Mouse (Mus musculus): Measurements from ENCODE around the gene Ceacam2. TPM values are rescaled to one million over a fixed set of nuclear protein-coding genes. Genes with fewer than 3 reads are reported as not detected.
"Not testable (repeated sequence)": the region's sequence is repeated elsewhere in the genome, so short reads cannot be mapped to it uniquely, and the experiment has no call there.

Ceacam2 gene
- total and polyA plus RNA-seq, 2 experiments: 0.10 TPM; not detected in 1

GRCm38 (mm10) chr7:25575870-25576269 lies 36.2 kb upstream of the Ceacam2 start:
- no peaks in the 10 kb centered on the region for H3K27me3 ChIP-seq (ENCODE audit: control insufficient read depth, insufficient read depth, low read length)
- 57% methylated on average over 8 of the region's 8 CpGs for WGBS
- H3K27ac ChIP-seq (replicated peaks; ENCODE audit: insufficient read depth, low read depth, low read length): no peak overlapping the region

GRCm38 (mm10) chr7:25575105-25575504 lies 35.4 kb upstream of the Ceacam2 start:
- TF ChIP-seq CTCF (IDR thresholded peaks at IDR 0.05; ENCODE audit: low read depth, low read length) (no peak), POLR2A (IDR thresholded peaks at IDR 0.05; ENCODE audit: extremely low read depth, insufficient read depth, low read length) (no peak)
- H3K36me3 ChIP-seq (ENCODE audit: control insufficient read depth, insufficient read depth, low read length): no peaks in the 10 kb centered on the region
- no peak overlapping the region for H3K4me3 ChIP-seq (ENCODE audit: insufficient read depth, low read depth, low read length)
- DNase-seq (ENCODE audit: extremely low read depth, low read depth, low spot score): peak; percentile 74
- 66% methylated on average over 5 of the region's 5 CpGs for WGBS
- H3K4me1 ChIP-seq (ENCODE audit: control insufficient read depth, insufficient read depth, low read length): peaks cover 4% of the 10 kb centered on the region; the same call in 1 of the 2 replicates
- H3K27ac ChIP-seq (replicated peaks; ENCODE audit: insufficient read depth, low read depth, low read length): no peak overlapping the region
- H3K79me2 ChIP-seq (ENCODE audit: control insufficient read depth, insufficient read depth, low read length): no peaks in the 10 kb centered on the region
- H3K27me3 ChIP-seq (ENCODE audit: control insufficient read depth, insufficient read depth, low read length): no peaks in the 10 kb centered on the region
- no peak overlapping the region for H3K9ac ChIP-seq (ENCODE audit: low read depth, low read length)

More at GRCm38 (mm10) chr7:25575870-25576269, 36.2 kb upstream of the Ceacam2 start:
- H3K9ac ChIP-seq (ENCODE audit: low read depth, low read length): no peak overlapping the region
- H3K4me3 ChIP-seq (ENCODE audit: insufficient read depth, low read depth, low read length): no peak overlapping the region
- H3K79me2 ChIP-seq (ENCODE audit: control insufficient read depth, insufficient read depth, low read length): no peaks in the 10 kb centered on the region
- peaks cover 4% of the 10 kb centered on the region; the same call in 1 of the 2 replicates for H3K4me1 ChIP-seq (ENCODE audit: control insufficient read depth, insufficient read depth, low read length)
- DNase-seq (ENCODE audit: extremely low read depth, low read depth, low spot score): no peak
- no peak for TF ChIP-seq CTCF (IDR thresholded peaks at IDR 0.05; ENCODE audit: low read depth, low read length)
- TF ChIP-seq POLR2A (IDR thresholded peaks at IDR 0.05; ENCODE audit: extremely low read depth, insufficient read depth, low read length): no peak
- no peaks in the 10 kb centered on the region for H3K36me3 ChIP-seq (ENCODE audit: control insufficient read depth, insufficient read depth, low read length)

- peak; percentile 51 for DNase-seq (ENCODE audit: extremely low read depth, low read depth, low spot score)
- H3K9ac ChIP-seq (ENCODE audit: low read depth, low read length); H3K4me1 ChIP-seq (ENCODE audit: control insufficient read depth, insufficient read depth, low read length); H3K27me3 ChIP-seq (ENCODE audit: control insufficient read depth, insufficient read depth, low read length); H3K79me2 ChIP-seq (ENCODE audit: control insufficient read depth, insufficient read depth, low read length); H3K27ac ChIP-seq (replicated peaks; ENCODE audit: insufficient read depth, low read depth, low read length); H3K36me3 ChIP-seq (ENCODE audit: control insufficient read depth, insufficient read depth, low read length); H3K4me3 ChIP-seq (ENCODE audit: insufficient read depth, low read depth, low read length): not testable (repeated sequence)
- 44% methylated on average over 5 of the region's 5 CpGs for WGBS
Observed at GRCm38 (mm10) chr7:25573806-25574205, 34.1 kb upstream of the Ceacam2 start.

- WGBS: 98% methylated on average over 7 of the region's 7 CpGs
- no peaks in the 10 kb centered on the region for H3K27me3 ChIP-seq (ENCODE audit: control insufficient read depth, insufficient read depth, low read length)
- H3K9ac ChIP-seq (ENCODE audit: low read depth, low read length): no peak overlapping the region
- no peak overlapping the region for H3K27ac ChIP-seq (replicated peaks; ENCODE audit: insufficient read depth, low read depth, low read length)
- no peak overlapping the region for H3K4me3 ChIP-seq (ENCODE audit: insufficient read depth, low read depth, low read length)
- TF ChIP-seq CTCF (IDR thresholded peaks at IDR 0.05; ENCODE audit: low read depth, low read length) (no peak), POLR2A (IDR thresholded peaks at IDR 0.05; ENCODE audit: extremely low read depth, insufficient read depth, low read length) (no peak)
- no peaks in the 10 kb centered on the region for H3K4me1 ChIP-seq (ENCODE audit: control insufficient read depth, insufficient read depth, low read length)
- no peaks in the 10 kb centered on the region for H3K79me2 ChIP-seq (ENCODE audit: control insufficient read depth, insufficient read depth, low read length)
- no peaks in the 10 kb centered on the region for H3K36me3 ChIP-seq (ENCODE audit: control insufficient read depth, insufficient read depth, low read length)
- no peak for DNase-seq (ENCODE audit: extremely low read depth, low read depth, low spot score)
Observed at GRCm38 (mm10) chr7:25568721-25569120, 29.1 kb upstream of the Ceacam2 start.

- 61% methylated on average over 8 of the region's 8 CpGs for WGBS
- not testable (repeated sequence) for H3K36me3 ChIP-seq (ENCODE audit: control insufficient read depth, insufficient read depth, low read length); H3K9ac ChIP-seq (ENCODE audit: low read depth, low read length); H3K4me3 ChIP-seq (ENCODE audit: insufficient read depth, low read depth, low read length); H3K27me3 ChIP-seq (ENCODE audit: control insufficient read depth, insufficient read depth, low read length); H3K4me1 ChIP-seq (ENCODE audit: control insufficient read depth, insufficient read depth, low read length); H3K79me2 ChIP-seq (ENCODE audit: control insufficient read depth, insufficient read depth, low read length); H3K27ac ChIP-seq (replicated peaks; ENCODE audit: insufficient read depth, low read depth, low read length); DNase-seq (ENCODE audit: extremely low read depth, low read depth, low spot score)
- TF ChIP-seq CTCF (IDR thresholded peaks at IDR 0.05; ENCODE audit: low read depth, low read length): peak; percentile 51; the same call in 1 of the 2 replicates
Observed at GRCm38 (mm10) chr7:25541464-25541863, 1.8 kb upstream of the Ceacam2 start.

GRCm38 (mm10) chr7:25539954-25540353 lies 297 bp upstream of the Ceacam2 start:
- not testable (repeated sequence) for H3K36me3 ChIP-seq (ENCODE audit: control insufficient read depth, insufficient read depth, low read length); H3K79me2 ChIP-seq (ENCODE audit: control insufficient read depth, insufficient read depth, low read length); DNase-seq (ENCODE audit: extremely low read depth, low read depth, low spot score); H3K4me1 ChIP-seq (ENCODE audit: control insufficient read depth, insufficient read depth, low read length); H3K9ac ChIP-seq (ENCODE audit: low read depth, low read length); H3K4me3 ChIP-seq (ENCODE audit: insufficient read depth, low read depth, low read length); H3K27ac ChIP-seq (replicated peaks; ENCODE audit: insufficient read depth, low read depth, low read length); H3K27me3 ChIP-seq (ENCODE audit: control insufficient read depth, insufficient read depth, low read length)
- WGBS: 86% methylated on average over 1 of the region's 1 CpGs

Measured in liver, adult 2 months (tissue).